Comparison of ENCODE assay signal across 7 mouse cellular contexts in the genomic region with DNA sequence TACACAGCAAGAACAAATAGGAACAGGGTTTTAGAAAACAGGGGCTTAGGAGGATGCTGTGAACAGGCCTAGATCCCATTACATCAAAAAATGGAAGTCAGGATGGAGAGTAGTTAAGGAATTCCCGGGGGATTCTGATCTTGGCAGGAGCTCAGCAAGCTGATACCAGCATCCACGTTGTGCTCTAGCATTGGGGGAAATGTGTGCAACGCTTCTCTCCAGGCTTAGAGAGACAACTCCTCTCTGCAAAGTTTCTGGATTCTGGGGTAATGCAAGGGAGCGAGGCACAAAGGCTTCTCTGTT.
A peak's percentile ranks its signal among the peaks of the same experiment; 100 is the strongest.
DNase-seq lines count a peak whose midpoint lies in the region; ATAC-seq and TF ChIP-seq lines count a peak whose summit lies in the region.

No protein-coding gene starts in this region.

- H3K27me3 ChIP-seq in lung, postnatal 0 days (replicated peaks; ENCODE audit: insufficient read depth, low read length) = no peaks in the 10 kb centered on the region
- H3K27me3 ChIP-seq in neural tube, embryonic 12.5 days (replicated peaks) = no peaks in the 10 kb centered on the region

- TF ChIP-seq CTCF in lung, postnatal 0 days (IDR thresholded peaks at IDR 0.05) = no peak
- no peak for TF ChIP-seq CTCF in gastrocnemius, adult 2 months (IDR thresholded peaks at IDR 0.05)

- no peak overlapping the region for H3K27ac ChIP-seq in lung, postnatal 0 days (ENCODE audit: low read length)
- no peak overlapping the region for H3K27ac ChIP-seq in gastrocnemius, adult 2 months
- H3K27ac ChIP-seq in neural tube, embryonic 12.5 days = no peak overlapping the region

- no peak overlapping the region for H3K4me2 ChIP-seq in lung, postnatal 0 days (replicated peaks; ENCODE audit: low read depth, low read length)
- H3K4me2 ChIP-seq in neural tube, embryonic 12.5 days (replicated peaks) = no peak overlapping the region

- H3K4me3 ChIP-seq in lung, postnatal 0 days (ENCODE audit: low read depth, low read length) = no peak overlapping the region
- no peak overlapping the region for H3K4me3 ChIP-seq in gastrocnemius, adult 2 months
- no peak overlapping the region for H3K4me3 ChIP-seq in neural tube, embryonic 12.5 days

- no peaks in the 10 kb centered on the region for H3K36me3 ChIP-seq in lung, postnatal 0 days (ENCODE audit: insufficient read depth, low read length)
- no peaks in the 10 kb centered on the region for H3K36me3 ChIP-seq in neural tube, embryonic 12.5 days

- H3K9ac ChIP-seq in lung, postnatal 0 days (replicated peaks; ENCODE audit: low read depth) = no peak overlapping the region
- H3K9ac ChIP-seq in neural tube, embryonic 12.5 days = no peak overlapping the region

- ATAC-seq in lung, postnatal 0 days = no peak
- peak; percentile 29; the same call in 1 of the 2 replicates for ATAC-seq in neural tube, embryonic 12.5 days (ENCODE audit: low FRiP score, low read depth)

- H3K4me1 ChIP-seq in lung, postnatal 0 days (ENCODE audit: insufficient read depth, low read depth, low read length) = no peaks in the 10 kb centered on the region
- peaks cover 18% of the 10 kb centered on the region; the same call in 1 of the 2 replicates for H3K4me1 ChIP-seq in neural tube, embryonic 12.5 days

- H3K9me3 ChIP-seq in lung, postnatal 0 days (ENCODE audit: low read length) = no peaks in the 10 kb centered on the region
- no peaks in the 10 kb centered on the region for H3K9me3 ChIP-seq in neural tube, embryonic 12.5 days

- DNase-seq in lung, postnatal 14 days = peak; percentile 25
- no peak for DNase-seq in lung, postnatal 0 days (ENCODE audit: low spot score)
- peak; percentile 71 for DNase-seq in gastrocnemius, adult 2 months
- peak; percentile 19 for DNase-seq in heart, postnatal 25 days (ENCODE audit: low spot score)
- DNase-seq in cerebellum, adult 18-20 months = no peak
- no peak for DNase-seq in liver

- TF ChIP-seq EP300 in lung, postnatal 0 days (IDR thresholded peaks at IDR 0.05) = no peak

- intact Hi-C loops in gastrocnemius, adult 2 months (cut with DNase I) = no loop called here
- intact Hi-C loops in heart, postnatal 25 days (cut with DNase I) = loop anchor here (10.0 kb wide), 1 partner anchor 263 kb away; no protein-coding TSS in a partner anchor

- 28% methylated on average over 4 of the region's 4 CpGs for WGBS in lung, postnatal 0 days
- WGBS in neural tube, embryonic 12.5 days = 52% methylated on average over 4 of the region's 4 CpGs

Comparison
In these comparisons a context has a peak if more than half of its experiments do, and no peak if none do; other contexts are left out.
1. DNase-seq: peak in lung, postnatal 14 days (single experiment), gastrocnemius, adult 2 months (single experiment) and heart, postnatal 25 days (single experiment); none in lung, postnatal 0 days (single experiment), cerebellum, adult 18-20 months (0 of 2) and liver (single experiment).